Mouse (Mus musculus) left cerebral cortex, postnatal 25 days (tissue): ENCODE results near the gene Zfp369. TPM values are rescaled to one million over a fixed set of nuclear protein-coding genes. Genes with fewer than 3 reads are reported as not detected.

Experiments used
- total RNA-seq, 2 experiments: library from RNA; stranded (reverse); gene quantifications; 2 replicates each; pipeline ENCODE4 v1.2.3; 2021

Gene Zfp369
- total RNA-seq, 2 experiments from 2014 or later = 57.6 to 71.4 TPM

Other genes starting within 250 kb of the Zfp369 start
- not detected for gene Spata31d1c, start 245.8 kb upstream of the Zfp369 start, total RNA-seq
- not detected for gene Prss47, start 226.1 kb upstream of the Zfp369 start, total RNA-seq
- gene Mfsd14b, start 165.8 kb upstream of the Zfp369 start, total RNA-seq = 10 to 100 TPM; 45.0 to 48.0 TPM
- gene Olfr465-ps1, start 140.7 kb upstream of the Zfp369 start, total RNA-seq = not detected
- not detected for gene Olfr466, start 128.6 kb upstream of the Zfp369 start, total RNA-seq
- gene Nlrp4f, start 72.8 kb upstream of the Zfp369 start, total RNA-seq = under 1 TPM in 1 of 2 experiments, not detected in 1; 0.18 TPM
- under 1 TPM in 1 of 2 experiments, not detected in 1; 0.50 TPM for gene Gm10775, start 19.3 kb upstream of the Zfp369 start, total RNA-seq
- gene Gm10139, start 233.9 kb downstream of the Zfp369 start, total RNA-seq = not detected